Mouse (Mus musculus) left cerebral cortex, postnatal 4 days (tissue): ENCODE measurements at regions not wholly inside any gene's neighbourhood (a gene's known extent, or its start where the extent isn't known, plus 50 kb on each side); places are given as distances from the start of the nearest gene placed in this dataset.
"Not testable (repeated sequence)": the region's sequence is repeated elsewhere in the genome, so short reads cannot be mapped to it uniquely, and the experiment has no call there.

Experiments
- DNase-seq: peaks from one replicate; pipeline ENCODE4 v3.0.0-alpha.2; 2022
- intact Hi-C: fragments of 180-260 bp; cut with DNase I; formaldehyde crosslinking; loops from one replicate; pipeline ENCODE4 v1.15.1; 2025

- intact Hi-C loops, result no loop called here
- no peak for DNase-seq
Measured at GRCm38 (mm10) chr1:108094622-108095021, 504.8 kb downstream of the Serpinb8 start.

DNA sequence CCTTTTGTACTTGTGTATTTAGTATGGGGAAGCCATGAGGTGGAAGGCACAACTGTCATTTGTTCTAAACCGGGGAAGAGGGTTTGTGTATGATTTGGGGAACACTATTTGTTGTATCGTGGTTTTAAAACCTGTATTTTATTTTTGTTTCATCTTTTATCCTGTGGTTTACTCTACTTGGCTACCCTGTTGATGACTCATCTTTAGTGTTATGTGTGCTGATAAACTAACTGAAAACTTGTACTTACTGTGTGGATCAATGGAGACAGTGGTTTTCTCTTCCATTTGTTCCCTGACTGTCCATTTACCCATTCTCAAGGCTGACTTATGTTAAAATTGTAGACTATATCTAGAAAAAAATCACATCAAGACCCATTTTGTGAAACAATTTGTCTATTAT is 512.8 kb downstream of the Serpinb8 start:
- intact Hi-C loops, result no loop called here
- no peak for DNase-seq

GRCm38 (mm10) chr1:108110984-108111383 is 521.2 kb downstream of the Serpinb8 start:
- no peak for DNase-seq
- intact Hi-C loops, result no loop called here

- no peak for DNase-seq
- intact Hi-C loops, result no loop called here
Measured at GRCm38 (mm10) chr1:108127393-108127792, 537.6 kb downstream of the Serpinb8 start.

- intact Hi-C loops, result no loop called here
- no peak for DNase-seq
Measured at GRCm38 (mm10) chr1:108132006-108132405, 542.2 kb downstream of the Serpinb8 start.

DNA sequence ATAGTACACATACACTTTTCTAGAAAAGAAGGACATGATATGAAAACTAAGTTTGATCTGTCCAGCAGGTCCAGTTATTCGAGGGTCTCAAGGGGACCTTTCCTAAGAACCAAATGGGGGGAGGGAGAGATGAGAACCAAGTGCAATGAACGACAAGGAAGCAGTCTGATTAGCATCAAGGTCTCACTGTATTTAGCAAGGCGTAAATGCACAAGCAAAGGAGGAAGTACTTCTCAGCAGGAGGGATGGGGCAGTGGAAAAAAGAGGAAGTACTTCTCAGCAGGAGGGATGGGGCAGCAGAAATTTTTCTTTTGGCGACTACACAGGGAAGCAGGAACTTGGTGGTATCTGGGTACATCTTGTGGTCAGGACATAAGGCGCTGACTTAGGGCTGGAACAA is 545.5 kb downstream of the Serpinb8 start:
- DNase-seq, intact Hi-C loops: not testable (repeated sequence)

DNA sequence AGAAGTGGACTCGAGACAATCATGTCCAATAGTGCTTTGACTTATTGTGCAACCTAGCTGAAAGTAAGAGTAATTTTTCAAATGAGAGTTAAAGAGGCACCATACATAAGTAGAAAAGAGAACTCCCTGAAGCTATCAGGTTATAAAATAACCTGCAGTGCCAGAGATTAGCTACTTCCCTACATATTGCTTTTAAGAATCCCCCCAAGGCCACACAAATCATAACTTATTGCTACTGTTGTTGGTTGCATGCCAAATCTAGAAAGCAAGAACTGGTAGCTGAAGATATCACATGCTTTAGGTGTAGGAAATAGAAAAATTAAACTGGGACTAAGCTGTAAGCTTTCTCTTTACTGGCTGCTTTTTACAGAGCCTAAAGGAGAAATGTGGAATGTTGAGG is 554.3 kb downstream of the Serpinb8 start:
- no peak for DNase-seq

DNA sequence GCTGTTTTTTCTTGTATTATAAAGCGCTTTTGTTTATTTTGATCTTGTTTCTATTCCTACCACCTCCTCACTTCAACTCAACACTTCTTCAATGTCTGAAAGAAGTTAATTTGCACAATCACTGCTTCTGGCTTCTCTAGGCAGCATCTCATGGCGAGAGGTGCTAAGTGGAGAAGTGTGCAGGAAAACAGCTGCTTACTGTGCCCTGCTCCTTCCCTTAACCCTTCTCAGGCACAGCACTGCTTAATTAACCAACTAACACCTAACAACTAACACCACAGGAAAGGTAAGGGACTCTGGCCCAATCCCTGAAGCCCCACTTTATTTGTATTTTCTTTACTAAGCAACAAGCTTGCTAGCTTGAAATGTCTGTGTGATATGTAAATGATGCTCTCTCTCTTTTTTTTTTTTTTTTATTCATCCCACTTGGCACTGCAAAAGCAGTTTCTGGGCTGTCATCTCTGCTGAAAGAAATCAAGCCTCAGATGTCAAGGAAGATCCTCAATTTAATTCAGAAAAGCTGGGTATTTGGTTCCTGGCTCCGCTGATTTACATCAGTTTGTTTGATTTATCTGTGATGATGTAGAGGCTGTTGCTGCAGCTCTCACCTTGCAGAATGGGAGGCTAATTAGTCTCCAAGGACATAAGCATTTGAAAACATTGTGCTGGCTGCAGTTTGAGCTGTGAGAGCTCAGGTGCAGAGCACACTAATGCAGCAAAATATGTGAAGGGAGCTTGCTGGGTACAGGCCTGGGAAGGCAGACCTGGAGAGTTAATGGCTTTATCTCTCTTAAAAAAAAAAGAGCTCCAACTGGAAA is 591.8 kb downstream of the Serpinb8 start:
- DNase-seq, result no peak
- intact Hi-C loops, result no loop called here

More for the DNA sequence above, 554.3 kb downstream of the Serpinb8 start:
- intact Hi-C loops, result no loop called here

DNA sequence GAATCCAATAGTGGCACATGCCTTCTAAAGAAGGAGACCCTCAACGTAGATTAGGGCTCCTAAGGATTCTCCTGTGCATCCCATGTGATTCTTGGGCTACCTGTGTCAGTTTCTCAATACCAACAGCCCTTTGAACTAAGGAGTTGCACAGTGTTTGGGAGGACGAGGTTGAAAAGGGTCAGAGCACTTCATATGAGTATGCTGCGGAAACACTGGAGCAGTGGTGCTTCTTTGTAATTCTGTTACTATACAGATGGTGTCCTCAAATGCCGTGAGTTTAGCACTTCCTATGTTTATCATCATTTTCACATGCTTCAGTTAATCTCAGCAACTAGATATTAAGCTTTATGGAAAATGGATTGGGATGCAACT is 592.3 kb downstream of the Serpinb8 start:
- intact Hi-C loops, result no loop called here
- no peak for DNase-seq

GRCm38 (mm10) chr1:108224047-108224446 is 634.2 kb downstream of the Serpinb8 start:
- peak; percentile 13 for DNase-seq
- intact Hi-C loops, result no loop called here

- no peak for DNase-seq
- intact Hi-C loops, result no loop called here
Measured at GRCm38 (mm10) chr1:108240152-108240551, 650.3 kb downstream of the Serpinb8 start.

- intact Hi-C loops, result no loop called here
- DNase-seq, result no peak
Measured at GRCm38 (mm10) chr1:108255147-108255546, 665.3 kb downstream of the Serpinb8 start.

DNA sequence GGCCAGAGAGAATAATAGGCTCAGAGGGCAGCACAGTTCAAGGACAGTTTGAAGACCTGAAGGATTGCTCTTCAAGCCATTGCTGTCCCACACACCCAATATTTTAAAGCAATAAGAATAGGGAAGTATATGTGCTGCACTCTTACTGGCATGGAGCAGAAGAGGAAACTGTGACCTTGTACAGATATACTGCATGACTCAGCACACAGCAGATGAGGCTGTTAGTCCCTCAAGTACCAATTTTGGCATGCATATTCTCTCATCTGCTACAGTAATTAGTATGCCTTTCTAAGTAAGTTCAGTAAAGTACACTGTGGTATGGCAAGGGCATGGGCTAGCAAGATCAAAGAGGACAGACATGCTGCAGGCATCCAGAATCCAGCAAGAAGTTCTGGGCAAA is 669.5 kb downstream of the Serpinb8 start:
- intact Hi-C loops, result no loop called here
- DNase-seq, result no peak

- DNase-seq, result no peak
- intact Hi-C loops, result no loop called here
Measured at GRCm38 (mm10) chr1:108282099-108282498, 692.3 kb downstream of the Serpinb8 start.

DNA sequence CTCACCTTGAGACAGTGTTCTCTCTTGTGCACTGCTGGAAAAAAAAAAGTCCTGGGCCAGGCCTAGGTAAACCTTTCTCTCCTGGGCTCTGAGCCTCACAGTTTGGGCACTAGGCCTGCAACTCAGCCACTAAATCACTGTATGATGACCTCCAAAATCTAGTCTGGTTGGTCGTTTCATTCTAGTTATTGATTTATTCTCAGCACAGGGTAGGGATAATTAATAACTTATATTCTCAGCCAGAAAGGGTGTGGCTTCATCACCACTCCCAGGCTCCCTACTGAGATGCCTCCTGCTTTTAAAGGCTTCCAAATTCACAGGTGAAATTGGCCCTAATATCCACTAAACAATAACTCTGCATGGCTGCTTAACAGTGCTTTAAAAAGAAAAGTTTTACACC is 696.8 kb downstream of the Serpinb8 start:
- DNase-seq, result no peak
- intact Hi-C loops, result no loop called here
